ENCODE assay signal across 8 mouse cellular contexts in the genomic region with DNA sequence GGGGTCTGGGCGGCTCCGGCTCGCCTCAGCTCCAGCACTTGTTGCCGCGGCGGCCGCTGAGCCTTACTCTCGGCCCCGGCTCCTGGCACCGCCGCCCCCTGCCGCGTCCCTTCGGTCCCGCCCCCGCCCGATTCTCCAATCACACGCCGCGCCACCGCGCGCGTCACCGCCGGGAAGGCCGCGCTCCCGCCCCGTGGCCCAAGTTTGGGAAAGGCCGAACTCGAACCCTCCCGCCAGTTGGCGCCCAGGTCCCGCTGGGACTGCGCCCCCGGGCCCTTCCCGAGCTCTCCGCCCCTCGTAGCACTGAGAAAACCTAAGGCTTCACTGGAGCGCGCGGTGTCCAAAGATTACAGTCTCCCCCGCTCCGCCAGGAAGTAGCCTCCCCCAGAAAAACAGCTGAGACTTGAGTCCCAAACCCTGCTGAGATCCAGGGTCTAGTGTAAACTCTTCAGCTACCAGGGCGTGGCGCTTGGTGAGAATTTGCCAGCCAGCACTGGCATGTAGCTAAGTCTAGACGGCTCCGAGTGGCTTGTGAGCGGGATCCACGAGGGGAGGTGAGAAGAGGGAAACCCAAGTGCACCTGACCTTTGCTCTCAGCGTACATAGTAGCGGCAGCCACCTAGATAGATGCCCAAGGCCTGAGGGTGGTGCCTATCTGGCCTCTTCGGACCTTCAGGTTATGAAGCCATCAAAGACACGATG. TPM values are rescaled to one million over a fixed set of nuclear protein-coding genes. Genes with fewer than 3 reads are reported as not detected.
DNase-seq lines count a peak whose midpoint lies in the region; ATAC-seq and TF ChIP-seq lines count a peak whose summit lies in the region.

No protein-coding gene starts in this region.

- WGBS in forebrain, embryonic 10.5 days = under 1% methylated on average over 55 of the region's 55 CpGs
- WGBS in heart, embryonic 15.5 days = under 1% methylated on average over 42 of the region's 55 CpGs
- WGBS in liver, postnatal 0 days (ENCODE audit: insufficient replicate concordance) = under 1% methylated on average over 41 of the region's 55 CpGs
- WGBS in neural tube, embryonic 13.5 days = under 1% methylated on average over 55 of the region's 55 CpGs

- DNase-seq in CD4-positive helper T cell, adult 2 months (ENCODE audit: low read depth, low spot score) = peak; percentile 91
- peak; percentile 94 to 95 for DNase-seq in adrenal gland, postnatal 36 days
- DNase-seq in forebrain, embryonic 10.5 days (ENCODE audit: extremely low spot score, low spot score) = peak; percentile 86
- peak; percentile 93 to 96 for DNase-seq in kidney, postnatal 25 days
- DNase-seq in liver, postnatal 0 days = peak; percentile 93

- peak; percentile 46 for TF ChIP-seq CTCF in liver, postnatal 0 days (IDR thresholded peaks at IDR 0.05; ENCODE audit: low read depth)
- no peak for TF ChIP-seq CTCF in testis, adult 2 months (IDR thresholded peaks at IDR 0.05; ENCODE audit: control insufficient read depth, insufficient read depth, insufficient replicate concordance, low read depth, low read length)

- H3K36me3 ChIP-seq in forebrain, embryonic 10.5 days (replicated peaks) = no peaks in the 10 kb centered on the region
- H3K36me3 ChIP-seq in heart, embryonic 15.5 days = no peaks in the 10 kb centered on the region
- H3K36me3 ChIP-seq in liver, postnatal 0 days (replicated peaks; ENCODE audit: insufficient read depth, low read length) = no peaks in the 10 kb centered on the region
- no peaks in the 10 kb centered on the region for H3K36me3 ChIP-seq in neural tube, embryonic 13.5 days
- no peaks in the 10 kb centered on the region for H3K36me3 ChIP-seq in testis, adult 2 months (ENCODE audit: control insufficient read depth, insufficient read depth, low read length)

- peaks cover 87% of the 10 kb centered on the region for H3K27me3 ChIP-seq in forebrain, embryonic 10.5 days (ENCODE audit: poor library complexity, severe bottlenecking)
- 0 out of 2 replicates have a peak, but pooled peaks cover 4% of the 10 kb centered on the region for H3K27me3 ChIP-seq in heart, embryonic 15.5 days
- H3K27me3 ChIP-seq in liver, postnatal 0 days (ENCODE audit: insufficient read depth, low read length) = no peaks in the 10 kb centered on the region
- peaks cover 82% of the 10 kb centered on the region for H3K27me3 ChIP-seq in neural tube, embryonic 13.5 days
- peaks cover 4% of the 10 kb centered on the region; the same call in 1 of the 2 replicates for H3K27me3 ChIP-seq in testis, adult 2 months (ENCODE audit: control insufficient read depth, insufficient read depth, low read length)

- H3K9me3 ChIP-seq in forebrain, embryonic 10.5 days = no peaks in the 10 kb centered on the region
- no peaks in the 10 kb centered on the region for H3K9me3 ChIP-seq in heart, embryonic 15.5 days (replicated peaks)
- no peaks in the 10 kb centered on the region for H3K9me3 ChIP-seq in liver, postnatal 0 days (ENCODE audit: low read length)
- H3K9me3 ChIP-seq in neural tube, embryonic 13.5 days = no peaks in the 10 kb centered on the region

- H3K4me2 ChIP-seq in heart, embryonic 15.5 days = peak overlapping the region; percentile 99
- H3K4me2 ChIP-seq in liver, postnatal 0 days (ENCODE audit: low read depth, low read length) = peak overlapping the region; percentile 91
- H3K4me2 ChIP-seq in neural tube, embryonic 13.5 days = peak overlapping the region; percentile 98

- peaks cover 43% of the 10 kb centered on the region for H3K4me1 ChIP-seq in forebrain, embryonic 10.5 days
- H3K4me1 ChIP-seq in heart, embryonic 15.5 days (replicated peaks) = peaks cover 16% of the 10 kb centered on the region
- H3K4me1 ChIP-seq in liver, postnatal 0 days (ENCODE audit: insufficient read depth) = peaks cover 27% of the 10 kb centered on the region
- peaks cover 36% of the 10 kb centered on the region for H3K4me1 ChIP-seq in neural tube, embryonic 13.5 days (replicated peaks)
- H3K4me1 ChIP-seq in testis, adult 2 months (ENCODE audit: control insufficient read depth, insufficient read depth, low read length) = peaks cover 17% of the 10 kb centered on the region

- no peak for TF ChIP-seq EP300 in liver, postnatal 0 days (IDR thresholded peaks at IDR 0.05; ENCODE audit: low read depth)

- peak overlapping the region; percentile 81 for H3K27ac ChIP-seq in forebrain, embryonic 10.5 days
- H3K27ac ChIP-seq in heart, embryonic 15.5 days = peak overlapping the region; percentile 81
- H3K27ac ChIP-seq in liver, postnatal 0 days (ENCODE audit: low read depth) = peak overlapping the region; percentile 96
- H3K27ac ChIP-seq in neural tube, embryonic 13.5 days (replicated peaks) = 0 out of 2 replicates have a peak overlapping the region, but pooled peaks have one; percentile 33
- H3K27ac ChIP-seq in testis, adult 2 months (ENCODE audit: control insufficient read depth, insufficient read depth, low read depth, low read length) = peak overlapping the region; percentile 80

- H3K4me3 ChIP-seq in forebrain, embryonic 10.5 days = peak overlapping the region; percentile 77
- H3K4me3 ChIP-seq in heart, embryonic 15.5 days = peak overlapping the region; percentile 85
- H3K4me3 ChIP-seq in liver, postnatal 0 days (ENCODE audit: low read depth, low read length) = peak overlapping the region; percentile 94
- H3K4me3 ChIP-seq in neural tube, embryonic 13.5 days = peak overlapping the region; percentile 71
- peak overlapping the region; percentile 91 for H3K4me3 ChIP-seq in testis, adult 2 months (ENCODE audit: control insufficient read depth, low read depth, low read length)

- peak; percentile 95 for ATAC-seq in heart, embryonic 15.5 days (replicated peaks; ENCODE audit: insufficient number of reproducible peaks, insufficient read depth, low FRiP score, low read depth)
- ATAC-seq in liver, postnatal 0 days = peak; percentile 91
- ATAC-seq in neural tube, embryonic 13.5 days (ENCODE audit: low read depth) = peak; percentile 93

- H3K9ac ChIP-seq in heart, embryonic 15.5 days = peak overlapping the region; percentile 87
- peak overlapping the region; percentile 94 for H3K9ac ChIP-seq in liver, postnatal 0 days (replicated peaks)
- H3K9ac ChIP-seq in neural tube, embryonic 13.5 days = peak overlapping the region; percentile 77

- peak; percentile 60; the same call in 1 of the 2 replicates for TF ChIP-seq POLR2A in testis, adult 2 months (IDR thresholded peaks at IDR 0.05; ENCODE audit: control insufficient read depth, low read depth, low read length)

RNA-seq across cellular contexts. Expression of gene B3gnt2, which starts 1.0 kb away (rescaled TPM):
- 10 to 100 TPM; 35.9 to 62.8 TPM for total RNA-seq in adrenal gland, postnatal 36 days (2021)
- polyA plus RNA-seq in forebrain, embryonic 10.5 days (2016; fragmentation: Nextera tagmentation; extraction: Ambion mirVana) = 1.6 and 1.7 TPM in 2 replicates
- 6.5 and 6.9 TPM in 2 replicates for polyA plus RNA-seq in heart, embryonic 15.5 days (2015; fragmentation: Nextera tagmentation; extraction: Ambion mirVana)
- 10.0 and 10.8 TPM in 2 replicates for polyA plus RNA-seq in liver, postnatal 0 days (2015; fragmentation: Nextera tagmentation; extraction: Ambion mirVana)
- polyA plus RNA-seq in neural tube, embryonic 13.5 days (2015; fragmentation: Nextera tagmentation; extraction: Ambion mirVana) = 1.8 and 2.0 TPM in 2 replicates
- 1.2 and 1.6 TPM in 2 replicates for polyA plus RNA-seq in testis, adult 2 months (2012; rRNA removed)

Comparison
In these comparisons a context has a peak if more than half of its experiments do, and no peak if none do; other contexts are left out.
1. Peak in every context shown above with its lines: DNase-seq, ATAC-seq, H3K4me3 ChIP-seq and H3K27ac ChIP-seq.
2. H3K27ac ChIP-seq: peak in every context shown above with its lines; median percentile 96 in liver, postnatal 0 days; 81 in forebrain, embryonic 10.5 days; 81 in heart, embryonic 15.5 days; 80 in testis, adult 2 months; 33 in neural tube, embryonic 13.5 days.